Mouse (Mus musculus) c-Kit-positive CD71-positive TER-119-positive erythroid progenitor cells, embryonic 14.5 days (primary cell): ENCODE measurements around the gene Med1.
"Not testable (repeated sequence)": the region's sequence is repeated elsewhere in the genome, so short reads cannot be mapped to it uniquely, and the experiment has no call there.

Experiments used
- DNase-seq: peaks from one replicate; pipeline ENCODE4 v3.0.0-alpha.2; 2013; ENCODE audit warnings: low spot score

The Med1 gene

DNA sequence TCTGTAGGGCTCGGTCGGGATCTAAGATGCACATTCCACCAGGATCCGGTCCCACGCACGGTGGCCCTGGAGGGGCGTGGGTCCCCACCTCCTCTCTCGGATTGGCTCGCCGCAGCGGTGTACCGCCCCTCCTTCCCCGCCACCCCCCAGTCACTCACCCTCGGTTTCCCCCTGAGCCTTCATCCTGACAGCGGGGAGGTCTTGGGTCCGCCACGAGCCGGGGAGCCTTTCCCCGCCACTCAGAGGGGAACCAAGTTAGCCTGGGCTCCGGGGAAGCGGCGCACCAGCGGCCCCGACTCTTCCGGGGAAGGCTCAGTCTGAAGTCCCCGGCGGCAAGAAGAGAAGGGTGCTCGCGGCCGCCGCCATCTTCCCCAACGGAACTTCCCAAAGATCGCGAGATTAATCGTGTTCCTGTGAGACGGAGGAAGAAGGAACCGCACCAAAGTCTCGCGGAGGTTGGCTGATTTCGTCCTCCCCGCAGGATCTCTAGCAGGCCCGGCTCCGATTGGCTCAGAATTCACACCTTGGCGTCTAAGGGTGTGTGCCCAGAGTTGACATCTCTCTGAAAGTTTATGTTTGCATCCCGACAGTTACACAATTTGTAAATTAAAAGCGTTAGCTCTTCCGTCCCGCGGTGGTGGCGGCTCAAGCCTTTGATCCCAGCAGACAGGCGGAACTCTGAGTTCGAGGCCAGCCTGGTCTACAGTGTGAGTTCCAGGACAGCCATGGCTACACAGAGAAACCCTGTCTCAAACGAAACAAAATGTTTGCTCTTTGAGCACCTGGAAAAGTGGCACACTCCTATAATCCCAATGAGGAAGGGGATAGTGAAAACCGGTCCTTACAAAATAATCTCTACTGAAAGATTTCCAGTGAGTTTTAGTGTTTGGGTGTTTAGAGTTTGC lies at the start of gene Med1:
Med1 (minus strand) TSS at position 393 of the 905 bp plus-strand sequence.
- peak; percentile 97 for DNase-seq

- DNase-seq, result no peak
These were observed 45.9 kb upstream of the Med1 start for GRCm38 (mm10) chr11:98238995-98239394.

DNA sequence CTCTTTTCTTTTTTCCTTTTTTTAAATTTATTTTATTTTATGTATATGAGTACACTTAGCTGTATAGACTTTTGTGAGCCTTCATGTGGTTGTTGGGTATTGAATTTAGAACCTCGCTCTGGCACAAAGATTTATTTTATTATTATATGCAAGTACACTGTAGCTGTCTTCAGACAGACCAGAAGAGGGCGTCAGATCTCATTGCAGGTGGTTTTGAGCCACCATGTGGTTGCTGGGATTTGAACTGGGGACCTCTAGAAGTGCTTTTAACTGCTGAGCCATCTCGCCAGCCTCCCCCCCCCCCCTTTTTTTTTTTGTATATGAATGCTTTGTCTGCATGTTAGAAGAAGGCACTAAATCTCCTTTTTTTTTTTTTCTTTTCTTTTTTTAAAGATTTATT lies 45.3 kb upstream of the Med1 start:
- DNase-seq, result no peak

DNA sequence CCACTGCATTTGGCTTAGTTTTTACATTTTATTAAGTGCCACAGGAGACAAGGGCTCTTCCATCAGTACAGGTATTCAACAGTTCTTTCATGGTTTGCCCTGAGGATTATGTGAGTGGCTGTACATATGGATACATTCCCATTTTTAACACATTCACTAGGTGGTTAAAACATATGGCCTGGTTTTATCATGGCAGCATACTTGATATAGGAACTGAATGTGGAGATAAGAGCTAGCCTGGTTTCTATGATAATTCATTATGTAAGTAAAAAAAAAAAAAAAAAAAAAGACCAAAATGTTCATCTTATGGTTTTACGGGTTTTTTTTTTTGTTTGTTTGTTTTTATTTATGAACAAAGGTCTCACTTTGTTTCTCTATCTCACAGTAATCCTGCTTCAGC lies 33.3 kb upstream of the Med1 start:
- DNase-seq, result no peak

DNA sequence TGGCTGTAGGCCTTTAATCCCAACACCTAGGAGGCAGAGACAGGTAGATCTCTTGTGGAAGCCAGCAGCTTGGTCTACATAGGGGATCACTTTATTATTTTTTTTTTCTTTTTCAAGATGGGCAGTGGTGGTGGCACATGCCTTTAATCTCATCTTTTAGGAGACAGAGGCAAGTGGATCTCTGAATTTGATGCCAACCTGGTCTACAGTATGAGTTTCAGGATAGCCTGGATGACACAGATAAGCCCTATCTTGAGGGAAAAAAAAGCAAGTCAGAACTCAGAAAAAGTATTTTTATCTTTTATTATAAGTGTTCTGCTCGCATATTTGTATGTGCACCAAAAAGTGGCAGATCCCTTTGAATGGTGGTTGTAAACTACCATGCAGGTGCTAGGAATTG lies 20.2 kb upstream of the Med1 start:
- DNase-seq, result peak; percentile 57

- not testable (repeated sequence) for DNase-seq
These were observed 16.6 kb upstream of the Med1 start for GRCm38 (mm10) chr11:98209661-98210060.

DNA sequence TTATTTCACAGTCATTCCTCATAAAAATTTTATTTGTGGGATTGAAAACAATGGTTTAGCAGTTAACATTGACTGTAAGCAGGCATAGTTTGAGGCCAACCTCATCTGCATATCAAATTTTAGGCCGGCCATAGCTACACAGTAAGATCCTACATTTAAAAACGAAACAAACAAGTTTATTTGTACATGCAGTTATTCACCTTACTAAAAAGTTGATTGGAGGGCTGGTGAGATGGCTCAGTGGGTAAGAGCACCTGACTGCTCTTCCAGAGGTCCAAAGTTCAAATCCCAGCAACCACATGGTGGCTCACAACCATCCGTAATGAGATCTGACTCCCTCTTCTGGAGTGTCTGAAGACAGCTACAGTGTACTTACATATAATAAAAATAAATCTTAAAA lies 13.2 kb upstream of the Med1 start:
- DNase-seq, result not testable (repeated sequence)

DNA sequence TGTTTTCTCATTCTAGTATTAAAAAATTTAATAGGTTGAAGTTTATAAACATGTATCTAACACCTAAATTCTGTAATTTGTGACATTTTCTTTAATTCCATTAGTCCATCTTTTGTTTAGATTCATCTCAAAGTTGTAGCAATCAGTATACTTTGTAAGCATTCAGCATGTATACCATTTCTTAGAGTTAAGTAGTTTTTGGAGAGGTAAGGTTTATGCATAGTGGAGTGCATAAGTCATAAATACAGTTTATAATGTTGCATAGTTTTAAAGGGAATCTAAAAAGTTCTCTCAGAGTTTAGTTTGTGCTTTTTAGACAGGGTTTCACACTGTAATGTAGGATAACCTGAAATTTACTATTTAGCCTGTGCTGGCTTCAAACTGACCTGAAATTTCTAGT lies 12.4 kb upstream of the Med1 start:
- DNase-seq, result no peak

- peak; percentile 42 for DNase-seq
These were observed 10.9 kb upstream of the Med1 start for GRCm38 (mm10) chr11:98203931-98204421.

GRCm38 (mm10) chr11:98203351-98203911 lies 10.3 kb upstream of the Med1 start:
- peak; percentile 48 for DNase-seq

GRCm38 (mm10) chr11:98202641-98203350 lies 9.7 kb upstream of the Med1 start, which contains the start of gene Cdk12:
TSS of gene Cdk12 (plus strand) at chr11:98203059.
- peak; percentile 98 for DNase-seq

GRCm38 (mm10) chr11:98201791-98202640 lies 8.9 kb upstream of the Med1 start:
- DNase-seq, result peak; percentile 51

DNA sequence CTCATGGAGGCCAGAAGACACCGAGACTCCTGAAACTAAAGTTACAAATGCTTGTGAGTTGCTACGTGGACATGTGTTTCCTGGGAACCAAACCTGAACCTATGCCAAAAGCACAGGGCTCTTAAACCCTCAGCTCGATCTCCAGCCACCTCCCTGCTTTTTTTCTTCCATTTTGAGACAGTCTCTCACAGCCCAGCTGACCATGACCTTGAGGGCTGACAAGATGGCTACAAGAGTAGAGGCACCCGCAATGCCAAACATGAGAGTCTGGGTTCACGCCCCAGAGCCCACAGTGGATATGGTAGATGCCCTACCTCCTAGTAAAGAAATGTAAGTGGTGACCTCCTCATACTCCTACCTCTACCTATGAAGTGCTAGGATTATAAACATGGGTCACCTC lies 2.3 kb downstream of the Med1 start:
- no peak for DNase-seq

- no peak for DNase-seq
These were observed 5.3 kb downstream of the Med1 start for GRCm38 (mm10) chr11:98187640-98188395.

DNA sequence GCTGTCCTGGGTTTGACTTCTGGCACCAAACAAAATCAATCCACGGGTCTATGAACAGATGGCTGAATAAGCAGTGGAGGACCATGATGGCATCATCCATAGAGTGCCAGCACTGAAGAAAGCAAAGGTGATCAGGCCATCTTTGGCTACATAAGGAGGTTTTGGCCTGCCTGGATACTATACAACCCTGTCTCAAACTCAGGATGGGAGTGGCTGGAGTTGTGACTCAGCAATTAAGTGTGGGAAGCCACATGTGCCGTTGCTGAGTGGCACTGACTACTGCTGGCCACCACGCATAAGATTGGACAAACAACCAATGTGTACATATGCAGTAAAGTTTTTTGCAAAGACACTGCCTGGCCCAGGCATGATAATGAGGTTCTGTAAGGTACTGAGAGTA lies 10.9 kb downstream of the Med1 start:
- not testable (repeated sequence) for DNase-seq

DNA sequence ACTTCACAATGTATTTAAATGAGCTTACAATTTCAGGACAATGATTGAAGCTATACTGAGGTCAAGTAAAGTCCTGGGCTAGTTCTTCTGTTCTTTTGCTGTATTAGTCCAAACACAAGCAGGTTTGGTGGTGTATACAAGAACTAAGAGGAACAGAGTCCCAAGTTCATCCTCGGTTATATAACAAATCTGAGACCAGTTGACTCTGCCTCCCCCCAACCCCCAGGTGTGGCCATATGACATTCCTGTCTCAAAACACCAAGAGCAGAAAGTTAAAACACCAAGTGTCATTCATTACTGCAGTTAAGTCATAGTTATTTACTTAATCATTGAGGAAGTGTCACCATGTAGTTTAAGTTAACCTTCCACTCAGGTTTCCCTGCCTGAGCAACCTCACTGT lies 24.7 kb downstream of the Med1 start:
- DNase-seq, result no peak

DNA sequence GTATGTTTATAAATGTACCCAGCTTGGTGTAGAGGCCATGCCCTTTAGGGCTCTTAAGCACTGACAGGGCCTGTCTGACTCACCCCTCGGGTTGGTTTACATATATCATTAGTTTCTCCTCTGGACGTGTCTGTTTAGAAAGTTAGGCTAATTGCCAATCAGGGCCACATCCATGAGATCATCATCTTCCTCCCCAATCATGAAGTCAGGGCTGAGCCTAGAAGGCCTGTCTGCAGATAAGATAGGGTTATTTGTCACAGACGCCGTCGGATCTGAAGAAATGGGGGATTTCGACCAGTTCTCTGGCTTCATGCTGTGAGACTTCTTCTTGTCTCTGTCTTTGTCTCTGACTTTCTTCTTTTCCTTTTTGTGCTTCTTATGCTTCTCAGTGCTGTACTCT lies 38.0 kb downstream of the Med1 start:
- DNase-seq, result no peak

DNA sequence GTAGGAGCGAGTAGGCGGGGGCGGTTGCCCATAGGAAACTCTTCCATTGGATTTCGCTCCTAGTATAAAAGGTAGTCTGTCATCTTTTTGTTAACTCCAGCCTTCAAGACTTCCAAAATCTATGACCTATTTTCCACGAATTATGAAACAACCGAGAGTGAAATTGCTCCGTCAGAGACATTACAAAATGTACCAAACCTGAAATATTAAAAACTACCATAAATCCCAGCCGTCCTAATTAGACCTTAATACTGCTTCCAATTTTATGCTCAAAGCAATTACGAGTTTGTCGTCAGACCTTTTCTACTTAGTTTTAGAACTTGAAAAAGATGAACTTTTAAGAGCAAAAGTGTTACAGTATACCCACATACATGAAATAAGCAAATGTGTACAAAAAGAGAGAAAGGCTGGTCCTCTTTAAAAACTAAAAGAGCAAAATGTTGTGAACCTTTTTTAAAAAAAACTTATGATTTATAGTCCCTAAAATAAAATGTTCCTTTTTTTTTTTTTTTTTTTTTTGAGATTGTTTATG lies 42.4 kb downstream of the Med1 start:
- no peak for DNase-seq

DNA sequence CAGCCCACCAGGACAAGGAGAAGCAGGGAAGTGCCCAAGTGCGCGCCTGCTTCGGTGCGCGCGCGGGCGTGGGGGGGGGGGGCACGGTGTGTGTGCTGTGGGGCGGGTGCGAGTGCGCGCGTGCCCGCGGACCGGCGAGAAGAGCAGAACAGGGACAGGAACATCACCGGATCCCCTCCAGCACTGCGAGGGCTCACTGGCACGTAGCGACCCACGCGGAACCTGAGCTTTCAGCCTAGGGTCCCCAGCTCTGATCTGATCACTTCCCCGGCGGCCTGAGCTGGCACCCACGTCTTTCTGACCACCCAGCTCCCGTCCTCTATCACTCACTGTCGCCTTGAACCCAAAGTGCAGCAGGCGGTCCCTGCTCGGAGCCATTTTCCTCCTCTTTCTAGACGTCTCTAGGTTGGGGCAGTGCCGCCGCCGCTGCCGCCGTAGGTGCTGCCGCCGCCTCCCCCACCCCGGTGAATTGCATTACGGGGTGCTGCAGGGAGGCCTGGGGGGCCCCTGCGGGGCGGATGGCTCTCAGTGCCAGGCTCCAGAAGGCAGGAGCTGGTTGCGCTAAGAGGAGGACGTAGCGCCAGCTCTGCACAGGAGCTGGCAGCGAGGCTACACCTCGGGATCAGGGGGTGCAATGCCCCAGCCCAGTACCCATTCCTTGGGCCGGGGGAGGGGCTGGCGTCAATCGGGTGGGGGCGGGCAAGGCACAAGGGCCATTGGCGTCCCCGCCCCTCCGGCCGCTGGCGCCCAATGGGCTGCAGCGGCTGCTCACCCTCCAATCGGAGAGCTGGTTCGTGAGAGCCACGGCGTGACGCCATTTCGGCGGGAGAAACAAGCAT lies 43.1 kb downstream of the Med1 start, which contains the start of gene Fbxl20:
Fbxl20 (minus strand) TSS at position 618 of the 839 bp plus-strand sequence.
- DNase-seq, result peak; percentile 93
